Mouse (Mus musculus) cerebellum, adult 2 months (tissue): ENCODE measurements around the gene 1700008O03Rik.

Source experiments
- CTCF ChIP-seq: fragments of 200-500 bp; IDR thresholded peaks from 2 replicates; pipeline ENCODE4 v1.5.1; 2011; ENCODE audit warnings: low read depth, mild to moderate bottlenecking, control low read depth, low read length, moderate library complexity, borderline replicate concordance; ENCODE audit not compliant: insufficient read depth
- POLR2A ChIP-seq: fragments of 200-500 bp; IDR thresholded peaks from 2 replicates; pipeline ENCODE4 v1.6.1; 2011; ENCODE audit warnings: low read length, control low read depth, borderline replicate concordance; ENCODE audit not compliant: insufficient read depth

DNA sequence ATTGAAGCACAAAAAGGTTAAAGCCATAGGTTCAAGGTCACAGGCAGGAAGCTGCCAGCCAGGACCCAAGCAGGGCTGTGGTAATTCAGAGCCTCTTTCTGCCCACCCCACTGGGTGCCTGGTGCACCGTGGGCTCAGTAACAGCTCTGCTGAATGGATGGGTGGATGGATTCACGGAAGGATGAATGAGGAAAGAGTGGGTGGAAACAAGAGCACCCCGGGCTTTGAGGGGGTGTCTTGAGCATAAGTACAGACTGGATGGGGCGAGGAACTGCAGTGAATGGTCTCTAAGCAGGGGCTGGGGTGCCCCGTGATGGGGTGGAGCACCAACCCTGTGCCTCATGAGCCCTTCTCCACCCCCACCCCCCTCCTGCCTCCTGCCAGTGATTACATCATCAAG is 43.9 kb downstream of the 1700008O03Rik start:
- TF ChIP-seq CTCF = no peak
- no peak for TF ChIP-seq POLR2A
